Mouse (Mus musculus) A20 (cell line): ENCODE results near the gene Lilra6.
"Not testable (repeated sequence)": the region's sequence is repeated elsewhere in the genome, so short reads cannot be mapped to it uniquely, and the experiment has no call there.

Experiments used
- DNase-seq: peaks from one replicate; pipeline ENCODE4 v3.0.0-alpha.2; 2011; ENCODE audit warnings: low read depth, low spot score

Gene Lilra6

GRCm38 (mm10) chr7:3915387-3915786 lies at the start of gene Lilra6:
Lilra6 (minus strand) TSS chr7:3915503.
- peak; percentile 60 for DNase-seq

- DNase-seq: no peak
Observed at GRCm38 (mm10) chr7:3962017-3962416, 46.7 kb upstream of the Lilra6 start.

- no peak for DNase-seq
Observed at GRCm38 (mm10) chr7:3957387-3957786, 42.1 kb upstream of the Lilra6 start.

GRCm38 (mm10) chr7:3949159-3949558 lies 33.9 kb upstream of the Lilra6 start:
- peak; percentile 12 for DNase-seq

GRCm38 (mm10) chr7:3948223-3948622 lies 32.9 kb upstream of the Lilra6 start:
- DNase-seq: no peak

GRCm38 (mm10) chr7:3946117-3946516 lies 30.8 kb upstream of the Lilra6 start:
- no peak for DNase-seq

GRCm38 (mm10) chr7:3940915-3941314 lies 25.6 kb upstream of the Lilra6 start:
- DNase-seq: peak; percentile 61

GRCm38 (mm10) chr7:3939866-3940525 lies 24.7 kb upstream of the Lilra6 start:
- peak; percentile 47 for DNase-seq

- not testable (repeated sequence) for DNase-seq
Observed at GRCm38 (mm10) chr7:3935473-3935872, 20.2 kb upstream of the Lilra6 start.

GRCm38 (mm10) chr7:3903704-3904103 lies 11.6 kb downstream of the Lilra6 start:
- DNase-seq: peak; percentile 46

GRCm38 (mm10) chr7:3898036-3898590 lies 17.2 kb downstream of the Lilra6 start, which contains the start of gene Gm14548:
Gm14548 (minus strand) TSS chr7:3898120.
- peak; percentile 84 for DNase-seq

- not testable (repeated sequence) for DNase-seq
Observed at GRCm38 (mm10) chr7:3875032-3875431, 40.3 kb downstream of the Lilra6 start.
